Mouse (Mus musculus) liver, postnatal 0 days (tissue): ENCODE measurements around the gene Rbm20.

Experiments used
- CTCF ChIP-seq: sonication (generic); IDR thresholded peaks from 2 replicates; pipeline ENCODE4 v1.5.1; 2016; ENCODE audit warnings: antibody characterized with exemption, low read depth
- EP300 ChIP-seq: IDR thresholded peaks from 2 replicates; pipeline ENCODE4 v1.6.1; 2016; ENCODE audit warnings: antibody characterized with exemption, low read depth, mild to moderate bottlenecking

- TF ChIP-seq CTCF: no peak
- TF ChIP-seq EP300: no peak
Measured at GRCm38 (mm10) chr19:53676718-53677634, at the start of gene Rbm20.
